Mouse (Mus musculus) monocyte, adult 5-6 weeks (primary cell): ENCODE measurements around the gene Dtl. TPM values are rescaled to one million over a fixed set of nuclear protein-coding genes. Genes with fewer than 3 reads are reported as not detected.
"Not testable (repeated sequence)": the region's sequence is repeated elsewhere in the genome, so short reads cannot be mapped to it uniquely, and the experiment has no call there.

Source experiments
- ATAC-seq: fragments of 153-309, 156-312 bp; replicated peaks from 2 replicates; pipeline ENCODE4 v1.8.0; 2017; ENCODE audit warnings: mild to moderate bottlenecking; ENCODE audit not compliant: low TSS enrichment, insufficient number of reproducible peaks, severe bottlenecking, poor library complexity, low FRiP score
- total RNA-seq: library from RNA; stranded (forward); fragments of 200-1000, 200-491, 200-594 nt; gene quantifications from 3 replicates; pipeline ENCODE4 v1.2.3, GENCODE M21; 2017

Gene Dtl
- total RNA-seq, 1 experiment from 2014 or later: 2.1 TPM

GRCm38 (mm10) chr1:191529406-191529805 is 45.9 kb downstream of the Dtl start:
- no peak for ATAC-seq

DNA sequence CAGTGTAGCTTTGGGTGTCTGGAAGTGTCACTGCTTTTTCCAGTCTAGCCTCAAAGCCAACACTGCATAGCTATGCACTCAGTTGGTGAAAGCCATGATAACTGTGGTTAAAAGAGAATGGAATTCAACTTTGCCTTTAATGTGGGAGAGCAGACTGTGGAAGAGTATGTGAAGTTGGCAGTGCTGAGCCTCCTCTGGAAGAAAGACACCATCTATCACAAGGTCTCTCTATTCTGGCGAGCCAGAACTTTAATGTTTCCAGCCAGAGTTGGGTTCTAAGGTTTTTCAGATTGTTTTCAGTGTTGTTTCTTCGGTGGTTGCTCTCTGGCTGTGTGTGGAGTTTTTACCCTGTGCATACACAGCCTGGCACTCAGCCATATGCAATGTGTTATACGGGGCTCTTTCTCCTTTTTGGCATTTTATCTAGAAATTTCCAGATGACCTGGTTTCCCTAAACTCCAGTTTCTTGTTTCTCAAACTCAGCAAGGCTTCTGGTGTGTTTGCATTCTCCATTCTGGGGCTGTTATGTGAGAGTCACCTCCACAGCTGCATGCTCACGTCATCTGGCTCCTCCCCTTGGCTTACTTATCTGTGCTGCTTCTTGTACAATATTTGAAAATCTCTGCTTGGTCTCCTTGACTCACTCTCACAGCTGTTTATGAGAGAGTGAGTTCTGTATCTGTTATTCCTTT is 47.3 kb downstream of the Dtl start:
- no peak for ATAC-seq

- ATAC-seq: no peak
These were observed 48.3 kb downstream of the Dtl start for GRCm38 (mm10) chr1:191527089-191527488.

- no peak for ATAC-seq
These were observed 53.9 kb downstream of the Dtl start for GRCm38 (mm10) chr1:191521395-191521794.

DNA sequence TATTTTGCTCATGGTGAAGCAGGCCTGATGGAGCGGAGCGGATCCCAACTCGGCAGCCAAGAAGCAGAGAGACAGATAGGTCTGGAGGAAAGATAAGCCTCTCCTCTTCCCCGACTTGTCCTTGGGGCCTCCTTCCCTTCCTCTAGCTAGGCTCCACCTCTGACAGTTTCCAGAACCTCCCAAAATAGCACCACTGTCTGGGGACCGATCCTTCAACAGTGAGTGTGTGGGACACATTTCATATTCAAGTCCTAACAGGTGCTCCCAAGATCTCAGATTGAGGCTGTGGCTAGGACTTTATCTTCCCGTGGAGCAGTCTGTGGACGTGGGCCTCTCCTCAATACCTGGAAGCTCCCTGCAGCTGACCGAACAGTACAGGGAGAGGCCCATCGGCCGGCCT is 54.7 kb downstream of the Dtl start:
- ATAC-seq: no peak

- no peak for ATAC-seq
These were observed 55.1 kb downstream of the Dtl start for GRCm38 (mm10) chr1:191520194-191520593.

DNA sequence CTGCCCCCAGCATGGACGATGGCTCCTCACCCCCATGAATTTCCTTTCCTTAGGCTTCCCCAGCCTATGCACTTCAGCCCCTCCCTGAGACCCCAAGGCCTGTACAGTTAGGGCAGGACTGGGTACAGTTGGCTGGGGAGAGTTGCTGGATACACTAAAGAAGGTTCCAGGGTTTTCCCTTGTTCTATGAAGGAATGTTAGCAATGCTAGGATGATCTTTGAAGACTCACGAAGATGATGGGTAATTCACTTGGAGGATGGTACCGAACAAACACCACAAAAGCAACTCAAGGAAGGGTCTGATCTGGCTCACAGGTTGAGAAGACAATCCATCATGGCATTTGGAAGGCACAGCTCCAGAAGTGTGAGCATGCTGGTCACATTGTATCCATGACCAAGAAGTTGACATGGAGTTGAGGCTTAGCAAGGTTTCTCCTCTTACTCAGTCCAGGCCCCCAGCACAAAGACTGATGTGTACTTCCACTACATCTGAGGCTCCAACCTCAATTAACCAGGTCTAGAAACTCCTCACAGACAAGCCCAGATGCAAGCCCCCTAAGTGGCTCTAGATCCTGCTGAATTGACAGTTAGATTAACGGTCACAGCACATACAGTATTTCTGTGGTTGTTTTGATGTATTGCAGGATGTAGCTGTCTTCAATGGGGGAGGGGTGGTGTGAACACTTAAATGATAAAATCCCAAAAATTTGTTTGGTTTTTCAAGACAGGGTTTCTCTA is 55.8 kb downstream of the Dtl start:
- ATAC-seq: no peak

GRCm38 (mm10) chr1:191518911-191519310 is 56.4 kb downstream of the Dtl start:
- no peak for ATAC-seq

- no peak for ATAC-seq
These were observed 57.4 kb downstream of the Dtl start for GRCm38 (mm10) chr1:191517969-191518368.

GRCm38 (mm10) chr1:191517056-191517455 is 58.3 kb downstream of the Dtl start:
- no peak for ATAC-seq

DNA sequence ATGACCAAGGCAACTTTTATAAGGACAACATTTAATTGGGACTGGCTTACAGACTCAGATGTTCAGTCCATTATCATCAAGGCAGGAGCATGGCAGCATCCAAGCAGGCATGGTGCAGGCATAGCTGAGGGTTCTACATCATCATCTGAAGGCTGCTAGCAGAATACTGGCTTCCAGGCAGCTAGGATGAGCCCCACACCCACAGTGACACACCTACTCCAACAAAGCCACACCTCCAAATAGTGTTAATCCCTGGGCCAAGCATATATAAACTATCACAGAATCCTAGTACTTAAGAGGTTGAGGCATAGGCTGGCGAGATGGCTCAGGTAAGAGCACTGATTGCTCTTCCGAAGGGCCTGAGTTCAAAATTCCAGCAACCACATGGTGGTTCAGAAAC is 59.0 kb downstream of the Dtl start:
- not testable (repeated sequence) for ATAC-seq

DNA sequence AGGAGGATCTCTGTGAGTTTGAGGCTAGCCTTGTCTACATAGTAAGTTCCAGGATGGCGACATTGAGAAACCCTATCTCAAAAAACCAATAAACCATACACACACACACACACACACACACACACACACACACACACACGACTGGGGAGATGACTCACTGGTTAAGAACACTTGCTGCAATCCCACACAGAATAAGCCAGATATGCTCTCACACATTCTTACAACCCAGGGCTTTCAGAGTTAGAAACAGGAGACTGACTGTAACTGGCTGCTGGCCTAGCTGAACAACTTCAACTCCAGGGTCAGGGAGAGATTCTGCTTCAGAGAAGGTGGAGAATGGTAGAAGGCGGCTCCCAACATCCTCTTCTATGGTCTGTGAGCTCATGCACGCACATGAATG is 62.1 kb downstream of the Dtl start:
- no peak for ATAC-seq

DNA sequence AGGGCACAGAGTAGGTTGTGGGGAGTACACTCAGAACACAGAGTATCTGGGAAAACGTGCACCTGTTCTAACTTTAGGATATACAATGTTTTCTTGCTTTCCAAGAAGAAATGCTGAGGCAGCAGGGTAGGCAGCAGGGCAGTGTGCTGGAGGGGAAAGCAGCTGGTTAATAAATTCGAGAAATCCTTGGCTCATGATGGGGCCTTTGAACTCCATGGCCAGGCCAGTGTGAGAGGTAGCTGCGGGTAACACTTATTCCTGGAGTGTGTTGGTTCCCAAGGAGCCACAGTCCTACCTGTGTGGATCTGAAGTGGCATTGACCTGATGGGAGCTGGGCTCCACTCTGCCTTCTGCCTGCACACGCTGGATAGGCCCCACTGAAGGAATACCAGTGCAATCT is 63.0 kb downstream of the Dtl start:
- no peak for ATAC-seq

DNA sequence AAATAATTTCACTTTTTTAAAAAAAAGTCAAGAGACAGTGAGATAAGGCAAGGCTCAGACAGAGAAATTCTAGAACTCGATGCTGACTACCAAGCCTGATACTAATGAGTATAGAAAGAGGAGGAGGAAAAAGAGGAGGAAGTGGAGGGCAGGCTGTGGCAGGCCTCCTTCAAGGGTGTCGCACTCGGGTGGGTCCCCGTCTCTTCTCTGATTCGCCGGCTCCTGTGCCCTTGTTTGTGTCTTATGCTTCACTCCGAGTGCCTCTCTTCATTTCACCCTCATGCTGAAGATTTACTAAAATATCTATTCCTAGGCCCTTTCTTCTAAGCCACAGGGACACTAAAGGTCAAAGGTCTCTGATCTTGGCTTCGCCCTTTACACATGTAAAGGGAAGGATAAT is 63.8 kb downstream of the Dtl start:
- no peak for ATAC-seq

GRCm38 (mm10) chr1:191509865-191510264 is 65.5 kb downstream of the Dtl start:
- ATAC-seq: no peak

- ATAC-seq: no peak
These were observed 66.2 kb downstream of the Dtl start for GRCm38 (mm10) chr1:191509131-191509530.

DNA sequence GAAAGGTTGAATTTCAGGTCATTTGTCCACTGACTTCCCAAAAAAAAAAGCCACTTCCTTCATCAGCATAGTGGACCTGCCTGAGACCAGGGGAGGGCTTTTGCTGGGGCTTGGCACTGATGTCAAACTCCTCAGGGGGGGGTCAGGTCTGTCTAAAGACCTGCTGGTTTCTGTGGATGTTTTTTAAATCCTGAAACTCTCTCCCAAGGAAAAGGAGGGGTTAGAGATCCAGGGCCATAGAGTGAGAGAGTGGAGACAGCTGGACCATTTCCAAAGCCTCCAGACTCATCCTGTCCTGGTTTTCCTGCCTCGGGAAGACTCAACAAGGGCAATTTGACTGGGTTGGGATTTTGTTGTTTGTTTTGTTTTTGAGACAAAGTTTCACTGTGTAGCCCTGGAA is 68.6 kb downstream of the Dtl start:
- ATAC-seq: no peak

DNA sequence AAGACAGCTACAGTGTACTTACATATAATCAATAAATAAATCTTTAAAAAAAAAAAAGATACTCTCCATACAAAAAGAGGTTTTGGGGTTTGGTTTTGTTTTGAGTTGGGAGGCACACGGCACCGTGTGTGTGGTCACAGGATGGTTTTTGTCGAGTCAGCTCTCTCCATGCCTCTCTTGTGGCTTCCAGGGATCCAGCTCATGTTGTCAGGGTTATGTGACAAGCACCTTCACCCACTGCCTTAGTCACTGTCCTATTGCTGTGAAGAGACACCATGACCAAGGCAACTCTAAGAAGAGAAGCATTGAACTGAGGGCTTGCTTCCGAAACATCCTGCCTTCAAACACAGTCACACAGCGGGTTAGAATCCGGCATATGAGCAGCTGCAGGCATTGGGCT is 75.7 kb downstream of the Dtl start:
- no peak for ATAC-seq

DNA sequence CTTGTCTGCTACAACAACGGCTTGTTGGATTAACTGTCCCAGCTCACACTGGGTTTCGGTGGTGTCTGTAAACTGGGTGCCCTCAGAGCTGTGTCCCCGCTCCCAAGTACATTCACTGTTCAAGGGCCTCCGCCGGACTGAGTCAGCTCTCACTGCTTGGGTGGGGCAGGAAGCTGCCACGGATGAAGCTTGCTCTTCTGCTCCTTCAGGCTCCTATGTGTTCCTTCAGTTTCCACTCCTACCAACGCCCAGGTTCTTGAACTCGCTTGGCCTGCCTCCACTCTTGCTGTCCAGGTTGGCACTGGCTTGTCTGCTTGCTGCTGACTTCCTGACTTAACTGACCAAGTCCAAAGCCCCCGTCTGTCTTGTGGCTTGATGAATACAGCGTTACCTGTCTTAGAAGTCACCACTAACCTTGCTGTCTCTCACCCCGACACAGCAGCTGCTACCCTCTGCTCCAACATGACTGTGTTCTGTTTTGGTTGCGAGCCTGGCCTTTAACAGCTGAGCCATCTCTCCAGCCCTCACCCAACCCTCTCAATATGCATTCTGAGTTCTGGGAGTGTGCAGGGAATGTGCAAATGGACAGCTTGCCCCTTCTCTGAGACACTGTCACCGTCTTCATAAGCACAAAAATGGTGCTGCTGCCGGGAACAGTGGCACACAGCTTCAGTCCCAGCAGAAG is 76.9 kb downstream of the Dtl start:
- ATAC-seq: no peak

DNA sequence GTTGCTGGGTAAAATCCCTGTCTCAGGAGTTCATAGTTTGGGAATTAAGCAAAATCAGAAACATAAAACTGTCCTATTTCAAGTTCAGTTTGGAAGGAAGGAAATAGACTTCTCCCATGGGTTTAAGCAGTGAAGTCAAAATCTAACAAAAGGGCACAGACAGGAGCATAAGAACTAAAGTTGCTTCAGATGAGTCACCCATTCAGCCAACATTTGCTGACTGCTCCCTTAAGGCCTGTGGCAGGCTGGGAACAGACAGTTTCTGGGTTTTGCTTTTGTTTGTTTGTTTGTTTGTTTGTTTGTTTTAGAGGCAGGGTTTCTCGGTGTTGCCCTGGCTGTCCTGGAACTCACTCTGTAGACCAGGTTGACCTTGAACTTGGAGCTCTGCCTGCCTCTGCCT is 78.7 kb downstream of the Dtl start:
- no peak for ATAC-seq
